ENCODE assay signal across 19 mouse cellular contexts in the genomic region with DNA sequence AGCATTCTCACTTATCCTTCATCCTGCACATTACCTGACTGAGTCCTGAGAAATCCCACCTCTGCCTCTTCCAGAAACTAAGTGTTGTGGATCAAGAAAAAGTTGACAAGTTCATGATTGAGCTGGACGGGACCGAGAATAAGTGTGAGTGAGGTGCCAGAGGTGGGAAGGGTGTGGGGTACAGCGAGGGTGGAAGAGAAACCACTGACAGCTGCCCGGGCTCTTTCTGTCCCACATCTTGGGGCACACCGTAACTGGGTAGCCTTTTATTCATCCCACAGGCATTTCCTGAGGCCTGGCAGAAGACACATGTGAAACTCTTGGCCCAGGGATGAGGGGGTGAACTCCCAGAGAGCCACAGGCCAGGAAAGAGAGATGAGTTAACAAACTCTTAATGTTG. TPM values are rescaled to one million over a fixed set of nuclear protein-coding genes. Genes with fewer than 3 reads are reported as not detected.
DNase-seq lines count a peak whose midpoint lies in the region; ATAC-seq and TF ChIP-seq lines count a peak whose summit lies in the region.
"Had no signal": no experiment of that assay in that cellular context is flagged by ENCODE, and none has a peak within 500 bp of the region (broad histone marks: within the 10 kb centered on the region; RNA-seq: fewer than 3 reads in every experiment).

No protein-coding gene starts in this region.

- no peak for DNase-seq in heart, postnatal 36 days
- no peak for DNase-seq in limb, embryonic 10.5 days (ENCODE audit: low spot score)
- no peak for DNase-seq in retina, postnatal 1 day
- no peak for DNase-seq in layer of hippocampus, adult 11-12 months (ENCODE audit: low spot score)
- DNase-seq: cerebellum, adult 18-20 months; forebrain, postnatal 0 days; kidney, postnatal 14 days; lung, postnatal 10 days; thymus, adult 2 months had no signal

- no peaks in the 10 kb centered on the region for H3K27me3 ChIP-seq in heart, embryonic 13.5 days (replicated peaks)
- H3K27me3 ChIP-seq in C2C12 (ENCODE audit: control insufficient read depth, insufficient read depth, insufficient read length) (no peaks in the 10 kb centered on the region), ES-Bruce4 (ENCODE audit: control insufficient read depth, insufficient read depth, low read length, poor library complexity, severe bottlenecking) (no peaks in the 10 kb centered on the region)
- H3K27me3 ChIP-seq in limb, embryonic 10.5 days (ENCODE audit: low read depth, poor library complexity, severe bottlenecking): no peaks in the 10 kb centered on the region
- H3K27me3 ChIP-seq: CH12.LX; megakaryocyte, embryonic 14.5 days; neural tube, embryonic 13.5 days had no signal

- peaks cover 47% of the 10 kb centered on the region for H3K36me3 ChIP-seq in heart, embryonic 13.5 days
- peaks cover 48% of the 10 kb centered on the region for H3K36me3 ChIP-seq in C2C12 (ENCODE audit: control insufficient read depth, insufficient read depth)
- H3K36me3 ChIP-seq in ES-Bruce4 (ENCODE audit: control insufficient read depth, insufficient read depth, low read length, poor library complexity, severe bottlenecking): peaks cover 16% of the 10 kb centered on the region
- peaks cover 50% of the 10 kb centered on the region for H3K36me3 ChIP-seq in limb, embryonic 10.5 days

- peak overlapping the region; percentile 94 for H3K4me2 ChIP-seq in heart, embryonic 13.5 days
- H3K4me2 ChIP-seq: hindbrain, embryonic 13.5 days; liver, embryonic 15.5 days; neural tube, embryonic 13.5 days had no signal

- peak overlapping the region; percentile 99; the same call in 1 of the 2 replicates for H3K27ac ChIP-seq in heart, embryonic 13.5 days (replicated peaks)
- H3K27ac ChIP-seq in ES-Bruce4 (ENCODE audit: insufficient read depth, low read length): no peak overlapping the region
- peak overlapping the region; percentile 97 for H3K27ac ChIP-seq in limb, embryonic 10.5 days
- H3K27ac ChIP-seq: hindbrain, embryonic 13.5 days; liver, embryonic 15.5 days; neural tube, embryonic 13.5 days had no signal

- intact Hi-C loops in heart, postnatal 36 days (cut with DNase I): loop anchor here (10.0 kb wide), 1 partner anchor 664 kb away; a partner anchor contains a TSS

- TF ChIP-seq CTCF in C2C12 (IDR thresholded peaks at IDR 0.05; ENCODE audit: control insufficient read depth, insufficient read depth, insufficient read length) (no peak), ES-Bruce4 (IDR thresholded peaks at IDR 0.05; ENCODE audit: low read depth, low read length) (no peak)

- peaks cover 50% of the 10 kb centered on the region for H3K79me3 ChIP-seq in C2C12 (ENCODE audit: low read depth)

- ATAC-seq in heart, embryonic 13.5 days (ENCODE audit: extremely low read depth, insufficient number of reproducible peaks, low FRiP score, low TSS enrichment): no peak
- ATAC-seq: forebrain, postnatal 0 days; intestine, postnatal 0 days had no signal

- H3K9me3 ChIP-seq in heart, embryonic 13.5 days: no peaks in the 10 kb centered on the region
- no peaks in the 10 kb centered on the region for H3K9me3 ChIP-seq in ES-Bruce4 (replicated peaks; ENCODE audit: control insufficient read depth, insufficient read depth, low read length, poor library complexity, severe bottlenecking)
- H3K9me3 ChIP-seq in limb, embryonic 10.5 days (replicated peaks): no peaks in the 10 kb centered on the region
- H3K9me3 ChIP-seq: hindbrain, embryonic 13.5 days; liver, embryonic 15.5 days; megakaryocyte, embryonic 14.5 days; neural tube, embryonic 13.5 days had no signal

- H3K4me3 ChIP-seq in heart, embryonic 13.5 days: peak overlapping the region; percentile 100
- H3K4me3 ChIP-seq in C2C12 (ENCODE audit: insufficient read depth, poor library complexity, severe bottlenecking) (peak overlapping the region; percentile 99), ES-Bruce4 (ENCODE audit: low read depth, low read length) (no peak overlapping the region)
- H3K4me3 ChIP-seq in limb, embryonic 10.5 days: 0 out of 2 replicates have a peak overlapping the region, but pooled peaks have one; percentile 99
- H3K4me3 ChIP-seq: erythroblast, embryonic 14.5 days; hindbrain, embryonic 13.5 days; liver, embryonic 15.5 days; neural tube, embryonic 13.5 days had no signal

- WGBS in heart, embryonic 13.5 days: 73% methylated on average over 5 of the region's 5 CpGs
- 85% methylated on average over 5 of the region's 5 CpGs for WGBS in limb, embryonic 10.5 days

- no peak for TF ChIP-seq EP300 in ES-Bruce4 (IDR thresholded peaks at IDR 0.05; ENCODE audit: insufficient read depth, low read depth, low read length)

- H3K79me2 ChIP-seq in C2C12 (ENCODE audit: control insufficient read depth, insufficient read depth): peaks cover 80% of the 10 kb centered on the region

- peak overlapping the region; percentile 100 for H3K9ac ChIP-seq in heart, embryonic 13.5 days
- 0 out of 2 replicates have a peak overlapping the region, but pooled peaks have one; percentile 3 for H3K9ac ChIP-seq in ES-Bruce4 (ENCODE audit: low read depth, poor library complexity, severe bottlenecking)
- H3K9ac ChIP-seq: forebrain, postnatal 0 days; hindbrain, embryonic 13.5 days; liver, embryonic 15.5 days; neural tube, embryonic 13.5 days had no signal

- H3K4me1 ChIP-seq in heart, embryonic 13.5 days: peaks cover 57% of the 10 kb centered on the region
- no peaks in the 10 kb centered on the region for H3K4me1 ChIP-seq in ES-Bruce4 (ENCODE audit: control insufficient read depth, insufficient read depth, low read length)
- peaks cover 42% of the 10 kb centered on the region for H3K4me1 ChIP-seq in limb, embryonic 10.5 days

- peak overlapping the region; percentile 74 for H3ac ChIP-seq in C2C12 (ENCODE audit: control insufficient read depth, insufficient read length, low read depth)

- TF ChIP-seq POLR2A in ES-Bruce4 (IDR thresholded peaks at IDR 0.05; ENCODE audit: insufficient read depth, low read length): no peak

TF ChIP-seq in C2C12, 6 proteins besides CTCF, POLR2A, EP300 and RAD21:
- TF ChIP-seq CEBPB (IDR thresholded peaks at IDR 0.05; ENCODE audit: low read depth) (no peak), MYOG (IDR thresholded peaks at IDR 0.05; ENCODE audit: control insufficient read depth, extremely low read depth, insufficient read length) (no peak), MYOD1 (IDR thresholded peaks at IDR 0.05; ENCODE audit: control insufficient read depth, insufficient read length, low read depth) (peak; percentile 51), FOSL1 (IDR thresholded peaks at IDR 0.05; ENCODE audit: insufficient read depth, low read length, poor library complexity, severe bottlenecking) (no peak), MAX (IDR thresholded peaks at IDR 0.05) (peak; percentile 12), USF1 (IDR thresholded peaks at IDR 0.05; ENCODE audit: low read depth) (no peak)

RNA-seq across cellular contexts. Expression of a gene that starts 1.5 kb away (rescaled TPM):
- 273 and 322 TPM in 2 replicates for polyA plus RNA-seq in heart, embryonic 13.5 days (2015; fragmentation: Nextera tagmentation; extraction: Ambion mirVana)
- 1,000 to 10,000 TPM; 1,887 to 1,957 TPM for total RNA-seq in heart, postnatal 36 days (2021)
- polyA plus RNA-seq in C2C12 (2012; fragmentation: generic; extraction: Trizol) (1,151 TPM), ES-Bruce4 (2011; ENCODE audit: insufficient read depth, insufficient read length, low read depth, missing spikeins) (14.7 and 15.7 TPM in 2 replicates)
- 67.8 and 75.6 TPM in 2 replicates for polyA plus RNA-seq in limb, embryonic 10.5 days (2016; fragmentation: Nextera tagmentation; extraction: Ambion mirVana)

RNA-seq across cellular contexts. Expression of a gene that starts 4.1 kb away (rescaled TPM):
- polyA plus RNA-seq in heart, embryonic 13.5 days (2015; fragmentation: Nextera tagmentation; extraction: Ambion mirVana): 1,587 and 1,588 TPM in 2 replicates
- total RNA-seq in heart, postnatal 36 days (2021): 100 to 1,000 TPM; 283 to 296 TPM
- polyA plus RNA-seq in C2C12 (2012; fragmentation: generic; extraction: Trizol) (4,207 TPM), ES-Bruce4 (2011; ENCODE audit: insufficient read depth, insufficient read length, low read depth, missing spikeins) (630 and 707 TPM in 2 replicates)
- 2,132 and 2,568 TPM in 2 replicates for polyA plus RNA-seq in limb, embryonic 10.5 days (2016; fragmentation: Nextera tagmentation; extraction: Ambion mirVana)

RNA-seq across cellular contexts. Expression of a gene that starts 10.7 kb away (rescaled TPM):
- polyA plus RNA-seq in heart, embryonic 13.5 days (2015; fragmentation: Nextera tagmentation; extraction: Ambion mirVana): 175 and 206 TPM in 2 replicates
- total RNA-seq in heart, postnatal 36 days (2021): 10 to 100 TPM; 95.0 to 98.6 TPM
- polyA plus RNA-seq in C2C12 (2012; fragmentation: generic; extraction: Trizol) (75.4 TPM), ES-Bruce4 (2011; ENCODE audit: insufficient read depth, insufficient read length, low read depth, missing spikeins) (195 and 218 TPM in 2 replicates)
- polyA plus RNA-seq in limb, embryonic 10.5 days (2016; fragmentation: Nextera tagmentation; extraction: Ambion mirVana): 182 and 196 TPM in 2 replicates

RNA-seq across cellular contexts. Expression of a gene that starts 11.2 kb away (rescaled TPM):
- polyA plus RNA-seq in heart, embryonic 13.5 days (2015; fragmentation: Nextera tagmentation; extraction: Ambion mirVana): 234 and 262 TPM in 2 replicates
- total RNA-seq in heart, postnatal 36 days (2021): 100 to 1,000 TPM; 570 to 607 TPM
- polyA plus RNA-seq in C2C12 (2012; fragmentation: generic; extraction: Trizol): 136 TPM
- polyA plus RNA-seq in ES-Bruce4 (2011; ENCODE audit: insufficient read depth, insufficient read length, low read depth, missing spikeins): 45.0 and 48.0 TPM in 2 replicates
- 136 and 160 TPM in 2 replicates for polyA plus RNA-seq in limb, embryonic 10.5 days (2016; fragmentation: Nextera tagmentation; extraction: Ambion mirVana)

RNA-seq across cellular contexts. Expression of a gene that starts 11.5 kb away (rescaled TPM):
- polyA plus RNA-seq in heart, embryonic 13.5 days (2015; fragmentation: Nextera tagmentation; extraction: Ambion mirVana): 66.3 and 73.8 TPM in 2 replicates
- total RNA-seq in heart, postnatal 36 days (2021): 10 to 100 TPM; 52.5 to 57.9 TPM
- polyA plus RNA-seq in C2C12 (2012; fragmentation: generic; extraction: Trizol) (9.0 TPM), ES-Bruce4 (2011; ENCODE audit: insufficient read depth, insufficient read length, low read depth, missing spikeins) (55.2 and 61.8 TPM in 2 replicates)
- 85.0 and 104 TPM in 2 replicates for polyA plus RNA-seq in limb, embryonic 10.5 days (2016; fragmentation: Nextera tagmentation; extraction: Ambion mirVana)
